Mouse (Mus musculus) G1E (cell line): ENCODE measurements at regions not wholly inside any gene's neighbourhood (a gene's known extent, or its start where the extent isn't known, plus 50 kb on each side); places are given as distances from the start of the nearest gene placed in this dataset.

Experiments
- ATAC-seq: 2 replicates; pipeline ENCODE4 v1.8.0; 2016; ENCODE audit warnings: mild to moderate bottlenecking; ENCODE audit not compliant: insufficient number of reproducible peaks, poor library complexity, low FRiP score, severe bottlenecking; ENCODE audit errors: extremely low read depth
- DNase-seq: peaks from one replicate; pipeline ENCODE4 v3.0.0; 2012; ENCODE audit warnings: low spot score
- H3K27me3 ChIP-seq: 2 replicates; pipeline ENCODE4 v1.6.1; 2012; ENCODE audit warnings: mild to moderate bottlenecking, low read length, inconsistent platforms; ENCODE audit not compliant: insufficient read depth
- H3K36me3 ChIP-seq: replicated peaks from 2 replicates; pipeline ENCODE3; 2012; ENCODE audit warnings: mild to moderate bottlenecking, inconsistent platforms
- H3K4me1 ChIP-seq: 2 replicates; pipeline ENCODE4 v1.6.1; 2012; ENCODE audit warnings: low read depth, low read length, inconsistent platforms, mixed read lengths; ENCODE audit not compliant: insufficient read depth
- H3K4me3 ChIP-seq: 2 replicates; pipeline ENCODE4 v1.5.1; 2012; ENCODE audit warnings: low read depth, mild to moderate bottlenecking, inconsistent platforms, low read length, moderate library complexity, mixed read lengths
- H3K9me3 ChIP-seq: replicated peaks from 2 replicates; pipeline ENCODE4 v1.6.1; 2012; ENCODE audit warnings: inconsistent platforms
- CTCF ChIP-seq: IDR thresholded peaks from 2 replicates; pipeline ENCODE4 v1.5.1; 2012; ENCODE audit warnings: low read depth, low read length, inconsistent platforms, mixed read lengths
- GATA1 ChIP-seq: IDR thresholded peaks from 2 replicates; pipeline ENCODE4 v1.6.1; 2012; ENCODE audit warnings: borderline replicate concordance, low read length, inconsistent platforms, mixed read lengths
- GATA2 ChIP-seq: IDR thresholded peaks from 2 replicates; pipeline ENCODE4 v1.6.1; 2012; ENCODE audit warnings: low read depth, low read length, inconsistent platforms, borderline replicate concordance
- POLR2AphosphoS5 ChIP-seq: IDR thresholded peaks from 2 replicates; pipeline ENCODE4 v1.6.1; 2012; ENCODE audit warnings: low read depth, low read length, inconsistent platforms; ENCODE audit not compliant: insufficient replicate concordance
- TAL1 ChIP-seq: conservative IDR thresholded peaks from 2 replicates; pipeline ENCODE4 v1.6.1; 2012; ENCODE audit warnings: low read depth, low read length, inconsistent platforms, mixed read lengths

GRCm38 (mm10) chr5:75453757-75454390 lies 120.8 kb upstream of the Kit start:
- H3K27me3 ChIP-seq: 0 out of 2 replicates have a peak, but pooled peaks cover under 1% of the 10 kb centered on the region
- no peaks in the 10 kb centered on the region for H3K9me3 ChIP-seq
- ATAC-seq (no peak), DNase-seq (no peak)
- TF ChIP-seq TAL1: no peak
- no peak for TF ChIP-seq GATA1
- TF ChIP-seq GATA2: no peak
- TF ChIP-seq CTCF: no peak
- TF ChIP-seq POLR2AphosphoS5: no peak
- H3K36me3 ChIP-seq: no peaks in the 10 kb centered on the region
- H3K4me3 ChIP-seq: no peak overlapping the region
- H3K4me1 ChIP-seq: peaks cover 73% of the 10 kb centered on the region

- DNase-seq: no peak
- ATAC-seq: no peak
- Histone ChIP-seq H3K9me3 (no peaks in the 10 kb centered on the region), H3K4me1 (peaks cover 79% of the 10 kb centered on the region), H3K36me3 (no peaks in the 10 kb centered on the region), H3K4me3 (no peak overlapping the region), H3K27me3 (no peaks in the 10 kb centered on the region)
- TF ChIP-seq GATA1: no peak
- no peak for TF ChIP-seq CTCF
- TF ChIP-seq POLR2AphosphoS5: no peak
- no peak for TF ChIP-seq GATA2
- no peak for TF ChIP-seq TAL1
These were observed 119.7 kb upstream of the Kit start for GRCm38 (mm10) chr5:75454961-75455541.

- DNase-seq (no peak), ATAC-seq (no peak)
- Histone ChIP-seq H3K4me3 (no peak overlapping the region), H3K9me3 (0 out of 2 replicates have a peak, but pooled peaks cover 3% of the 10 kb centered on the region), H3K36me3 (no peaks in the 10 kb centered on the region), H3K4me1 (peaks cover 82% of the 10 kb centered on the region), H3K27me3 (no peaks in the 10 kb centered on the region)
- no peak for TF ChIP-seq GATA2
- no peak for TF ChIP-seq GATA1
- no peak for TF ChIP-seq CTCF
- TF ChIP-seq POLR2AphosphoS5: no peak
- no peak for TF ChIP-seq TAL1
These were observed 117.3 kb upstream of the Kit start for GRCm38 (mm10) chr5:75457403-75457802.

GRCm38 (mm10) chr5:75458317-75458716 lies 116.4 kb upstream of the Kit start:
- Histone ChIP-seq H3K4me1 (peaks cover 91% of the 10 kb centered on the region), H3K4me3 (no peak overlapping the region), H3K36me3 (no peaks in the 10 kb centered on the region), H3K27me3 (no peaks in the 10 kb centered on the region), H3K9me3 (0 out of 2 replicates have a peak, but pooled peaks cover 3% of the 10 kb centered on the region)
- peak; percentile 55 for DNase-seq
- ATAC-seq: no peak
- TF ChIP-seq CTCF (no peak), GATA1 (no peak)

- 0 out of 2 replicates have a peak, but pooled peaks cover 3% of the 10 kb centered on the region for H3K9me3 ChIP-seq
- no peak overlapping the region; the same call in 1 of the 2 replicates for H3K4me3 ChIP-seq
- TF ChIP-seq TAL1 (no peak), GATA2 (no peak), CTCF (no peak), GATA1 (no peak), POLR2AphosphoS5 (no peak)
- ATAC-seq (no peak), DNase-seq (no peak)
- no peaks in the 10 kb centered on the region for H3K36me3 ChIP-seq
- H3K27me3 ChIP-seq: no peaks in the 10 kb centered on the region
- H3K4me1 ChIP-seq: peaks cover 95% of the 10 kb centered on the region
These were observed 114.9 kb upstream of the Kit start for GRCm38 (mm10) chr5:75459758-75460354.

- H3K36me3 ChIP-seq: no peaks in the 10 kb centered on the region
- H3K4me3 ChIP-seq: no peak overlapping the region; the same call in 1 of the 2 replicates
- peak; percentile 79 for DNase-seq
- peak; percentile 97 for ATAC-seq
- H3K9me3 ChIP-seq: 0 out of 2 replicates have a peak, but pooled peaks cover 3% of the 10 kb centered on the region
- TF ChIP-seq GATA2: 0 out of 2 replicates have a peak, but pooled peaks have one; percentile 6
- no peak for TF ChIP-seq CTCF
- TF ChIP-seq GATA1: no peak
- peak; percentile 99 for TF ChIP-seq TAL1
- no peak for TF ChIP-seq POLR2AphosphoS5
- no peaks in the 10 kb centered on the region for H3K27me3 ChIP-seq
- peaks cover 97% of the 10 kb centered on the region for H3K4me1 ChIP-seq
These were observed 114.2 kb upstream of the Kit start for GRCm38 (mm10) chr5:75460414-75461025.
